Mouse (Mus musculus) stomach, embryonic 15.5 days (tissue): Measurements from ENCODE around the gene Stx8. TPM values are rescaled to one million over a fixed set of nuclear protein-coding genes. Genes with fewer than 3 reads are reported as not detected.
A peak's percentile ranks its signal among the peaks of the same experiment; 100 is the strongest.

Source experiments
- ATAC-seq: fragments of 200-750 bp; cut with Nextera tagmentation; 2 replicates; pipeline ENCODE4 v1.8.0; 2017; ENCODE audit warnings: low read depth, moderate number of reproducible peaks, moderate TSS enrichment; ENCODE audit not compliant: insufficient read depth, low FRiP score
- H3K27ac ChIP-seq: fragments of 300-500 bp; sonication (generic); 2 replicates; pipeline ENCODE4 v1.5.1; 2015; ENCODE audit warnings: mild to moderate bottlenecking, inconsistent platforms
- H3K27me3 ChIP-seq: fragments of 300-500 bp; sonication (generic); replicated peaks from 2 replicates; pipeline ENCODE4 v1.6.1; 2015; ENCODE audit warnings: inconsistent platforms
- H3K36me3 ChIP-seq: fragments of 300-500 bp; sonication (generic); 2 replicates; pipeline ENCODE4 v1.6.1; 2015; ENCODE audit warnings: inconsistent platforms
- H3K4me1 ChIP-seq: fragments of 300-500 bp; sonication (generic); 2 replicates; pipeline ENCODE4 v1.6.1; 2015; ENCODE audit warnings: inconsistent platforms
- H3K4me2 ChIP-seq: fragments of 300-500 bp; sonication (generic); 2 replicates; pipeline ENCODE4 v1.6.1; 2015; ENCODE audit warnings: mild to moderate bottlenecking, inconsistent platforms
- H3K4me3 ChIP-seq: fragments of 300-500 bp; sonication (generic); replicated peaks from 2 replicates; pipeline ENCODE4 v1.5.1; 2015; ENCODE audit warnings: inconsistent platforms
- H3K9ac ChIP-seq: fragments of 300-500 bp; sonication (generic); 2 replicates; pipeline ENCODE4 v1.6.1; 2015; ENCODE audit warnings: inconsistent platforms
- H3K9me3 ChIP-seq: fragments of 300-500 bp; sonication (generic); 2 replicates; pipeline ENCODE4 v1.6.1; 2016; ENCODE audit warnings: inconsistent platforms
- WGBS: fragments of 180-500 bp; shearing (Covaris S2); methylation state at CpG from one replicate; pipeline ENCODE4 v1.1.7; 2015; 5-methylcytosine and 5-hydroxymethylcytosine counted together
- polyA plus RNA-seq: library from polyadenylated mRNA; unstranded; fragments of >200 nt; fragmentation: Nextera tagmentation; extraction: Ambion mirVana; gene quantifications from 2 replicates; pipeline ENCODE4 v1.2.1, GENCODE M21; 2015

The Stx8 gene
- polyA plus RNA-seq, 1 experiment from 2014 or later = 55.9 TPM

- no peak for ATAC-seq
- H3K4me2 ChIP-seq = no peak overlapping the region
- H3K27me3 ChIP-seq = no peaks in the 10 kb centered on the region
- H3K9me3 ChIP-seq = no peaks in the 10 kb centered on the region
- no peak overlapping the region for H3K27ac ChIP-seq
- WGBS = 79% methylated on average over 4 of the region's 4 CpGs
- 0 out of 2 replicates have a peak, but pooled peaks cover 2% of the 10 kb centered on the region for H3K4me1 ChIP-seq
- H3K36me3 ChIP-seq = no peaks in the 10 kb centered on the region
- no peak overlapping the region for H3K9ac ChIP-seq
- H3K4me3 ChIP-seq = no peak overlapping the region
These were observed 202.4 kb downstream of the Stx8 start for GRCm38 (mm10) chr11:68168427-68168826.

GRCm38 (mm10) chr11:68171973-68172647 is 206.1 kb downstream of the Stx8 start:
- H3K4me2 ChIP-seq = no peak overlapping the region
- ATAC-seq = no peak
- no peaks in the 10 kb centered on the region for H3K36me3 ChIP-seq
- no peak overlapping the region for H3K4me3 ChIP-seq
- H3K27me3 ChIP-seq = no peaks in the 10 kb centered on the region
- H3K27ac ChIP-seq = no peak overlapping the region
- WGBS = 79% methylated on average over 7 of the region's 7 CpGs
- no peaks in the 10 kb centered on the region for H3K9me3 ChIP-seq
- peaks cover 9% of the 10 kb centered on the region; the same call in 1 of the 2 replicates for H3K4me1 ChIP-seq
- no peak overlapping the region for H3K9ac ChIP-seq

GRCm38 (mm10) chr11:68172648-68173045 is 206.7 kb downstream of the Stx8 start:
- ATAC-seq = 0 out of 2 replicates have a peak, but pooled peaks have one; percentile 18
- no peaks in the 10 kb centered on the region for H3K27me3 ChIP-seq
- 62% methylated on average over 4 of the region's 4 CpGs for WGBS
- H3K27ac ChIP-seq = no peak overlapping the region
- peaks cover 9% of the 10 kb centered on the region; the same call in 1 of the 2 replicates for H3K4me1 ChIP-seq
- H3K9me3 ChIP-seq = no peaks in the 10 kb centered on the region
- H3K4me3 ChIP-seq = no peak overlapping the region
- H3K4me2 ChIP-seq = no peak overlapping the region
- H3K36me3 ChIP-seq = no peaks in the 10 kb centered on the region
- no peak overlapping the region for H3K9ac ChIP-seq

GRCm38 (mm10) chr11:68176550-68176949 is 210.6 kb downstream of the Stx8 start:
- Histone ChIP-seq H3K9ac (no peak overlapping the region), H3K36me3 (no peaks in the 10 kb centered on the region), H3K27ac (no peak overlapping the region), H3K4me3 (no peak overlapping the region), H3K4me2 (no peak overlapping the region), H3K9me3 (no peaks in the 10 kb centered on the region), H3K27me3 (no peaks in the 10 kb centered on the region), H3K4me1 (peaks cover 9% of the 10 kb centered on the region; the same call in 1 of the 2 replicates)
- 40% methylated on average over 4 of the region's 4 CpGs for WGBS
- ATAC-seq = peak; percentile 27; the same call in 1 of the 2 replicates

- H3K9me3 ChIP-seq = no peaks in the 10 kb centered on the region
- no peak overlapping the region for H3K4me2 ChIP-seq
- H3K4me1 ChIP-seq = peaks cover 9% of the 10 kb centered on the region; the same call in 1 of the 2 replicates
- no peaks in the 10 kb centered on the region for H3K27me3 ChIP-seq
- no peak overlapping the region for H3K27ac ChIP-seq
- H3K36me3 ChIP-seq = no peaks in the 10 kb centered on the region
- no peak overlapping the region for H3K9ac ChIP-seq
- no peak overlapping the region for H3K4me3 ChIP-seq
- 85% methylated on average over 7 of the region's 7 CpGs for WGBS
- no peak for ATAC-seq
These were observed 211.4 kb downstream of the Stx8 start for GRCm38 (mm10) chr11:68177415-68177814.

GRCm38 (mm10) chr11:68185647-68186046 is 219.7 kb downstream of the Stx8 start:
- Histone ChIP-seq H3K4me2 (no peak overlapping the region), H3K9me3 (no peaks in the 10 kb centered on the region), H3K36me3 (no peaks in the 10 kb centered on the region), H3K27me3 (no peaks in the 10 kb centered on the region), H3K9ac (no peak overlapping the region), H3K4me1 (peaks cover 11% of the 10 kb centered on the region), H3K27ac (no peak overlapping the region), H3K4me3 (no peak overlapping the region)
- ATAC-seq = no peak
- WGBS = 82% methylated on average over 3 of the region's 3 CpGs

GRCm38 (mm10) chr11:68187242-68187641 is 221.2 kb downstream of the Stx8 start:
- Histone ChIP-seq H3K4me3 (no peak overlapping the region), H3K4me1 (peaks cover 11% of the 10 kb centered on the region), H3K9ac (no peak overlapping the region), H3K27me3 (no peaks in the 10 kb centered on the region), H3K9me3 (no peaks in the 10 kb centered on the region), H3K36me3 (no peaks in the 10 kb centered on the region), H3K4me2 (no peak overlapping the region), H3K27ac (peak overlapping the region; percentile 57; the same call in 1 of the 2 replicates)
- WGBS = 42% methylated on average over 8 of the region's 8 CpGs
- ATAC-seq = peak; percentile 68

- peaks cover 11% of the 10 kb centered on the region for H3K4me1 ChIP-seq
- no peaks in the 10 kb centered on the region for H3K27me3 ChIP-seq
- no peak overlapping the region for H3K9ac ChIP-seq
- 65% methylated on average over 12 of the region's 12 CpGs for WGBS
- H3K9me3 ChIP-seq = no peaks in the 10 kb centered on the region
- H3K4me2 ChIP-seq = no peak overlapping the region
- H3K36me3 ChIP-seq = no peaks in the 10 kb centered on the region
- H3K4me3 ChIP-seq = no peak overlapping the region
- peak overlapping the region; percentile 59; the same call in 1 of the 2 replicates for H3K27ac ChIP-seq
- no peak for ATAC-seq
These were observed 222.8 kb downstream of the Stx8 start for GRCm38 (mm10) chr11:68188695-68189201.

- H3K36me3 ChIP-seq = no peaks in the 10 kb centered on the region
- no peak overlapping the region for H3K4me3 ChIP-seq
- H3K9ac ChIP-seq = no peak overlapping the region
- ATAC-seq = no peak
- 69% methylated on average over 5 of the region's 5 CpGs for WGBS
- no peaks in the 10 kb centered on the region for H3K9me3 ChIP-seq
- peaks cover 28% of the 10 kb centered on the region for H3K4me1 ChIP-seq
- H3K27me3 ChIP-seq = no peaks in the 10 kb centered on the region
- H3K4me2 ChIP-seq = no peak overlapping the region
- no peak overlapping the region for H3K27ac ChIP-seq
These were observed 224.9 kb downstream of the Stx8 start for GRCm38 (mm10) chr11:68190849-68191248.

- Histone ChIP-seq H3K9ac (no peak overlapping the region), H3K27ac (0 out of 2 replicates have a peak overlapping the region, but pooled peaks have one; percentile 38), H3K4me2 (no peak overlapping the region), H3K4me1 (peaks cover 34% of the 10 kb centered on the region), H3K4me3 (no peak overlapping the region), H3K36me3 (no peaks in the 10 kb centered on the region), H3K27me3 (no peaks in the 10 kb centered on the region), H3K9me3 (no peaks in the 10 kb centered on the region)
- no peak for ATAC-seq
- 57% methylated on average over 6 of the region's 6 CpGs for WGBS
These were observed 229.2 kb downstream of the Stx8 start for GRCm38 (mm10) chr11:68195168-68195567.

- H3K27ac ChIP-seq = peak overlapping the region; percentile 38; the same call in 1 of the 2 replicates
- H3K27me3 ChIP-seq = no peaks in the 10 kb centered on the region
- no peak overlapping the region for H3K4me2 ChIP-seq
- no peaks in the 10 kb centered on the region for H3K9me3 ChIP-seq
- H3K4me1 ChIP-seq = peaks cover 39% of the 10 kb centered on the region
- no peak overlapping the region for H3K4me3 ChIP-seq
- ATAC-seq = no peak
- WGBS = 71% methylated on average over 10 of the region's 10 CpGs
- no peak overlapping the region for H3K9ac ChIP-seq
- H3K36me3 ChIP-seq = no peaks in the 10 kb centered on the region
These were observed 229.7 kb downstream of the Stx8 start for GRCm38 (mm10) chr11:68195693-68196176.

- Histone ChIP-seq H3K27me3 (no peaks in the 10 kb centered on the region), H3K27ac (0 out of 2 replicates have a peak overlapping the region, but pooled peaks have one; percentile 38), H3K4me2 (no peak overlapping the region), H3K9me3 (no peaks in the 10 kb centered on the region), H3K4me1 (peaks cover 39% of the 10 kb centered on the region), H3K4me3 (no peak overlapping the region), H3K36me3 (no peaks in the 10 kb centered on the region), H3K9ac (no peak overlapping the region)
- WGBS = 62% methylated on average over 6 of the region's 6 CpGs
- no peak for ATAC-seq
These were observed 230.6 kb downstream of the Stx8 start for GRCm38 (mm10) chr11:68196566-68196965.
